Mouse (Mus musculus): ENCODE measurements around the gene Rnf141. TPM values are rescaled to one million over a fixed set of nuclear protein-coding genes. Genes with fewer than 3 reads are reported as not detected.

Gene Rnf141
- polyA plus RNA-seq, 1 experiment from 2014 or later, result 21.4 TPM

DNA sequence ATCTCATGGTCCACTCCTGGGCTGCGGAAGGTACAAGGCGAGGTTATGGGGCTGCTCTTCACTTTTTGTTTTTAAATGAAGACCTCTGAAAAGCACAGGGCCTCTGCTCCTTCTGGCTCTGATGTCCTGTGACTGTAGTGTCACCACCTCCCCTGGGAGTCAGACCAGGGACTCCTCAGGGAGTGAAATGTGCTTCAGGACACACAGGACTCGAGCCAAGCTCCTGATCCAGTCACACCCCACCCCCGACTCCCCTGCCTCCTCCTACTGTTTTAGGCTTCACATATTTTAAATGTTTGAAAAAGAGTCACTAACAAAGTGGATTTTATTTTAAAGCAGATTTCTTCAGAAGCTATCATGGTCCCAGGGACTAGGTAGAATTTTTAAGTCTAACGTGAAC, 32.7 kb downstream of the Rnf141 start:
- no peak for ATAC-seq (ENCODE audit: insufficient number of reproducible peaks, low FRiP score, low TSS enrichment, low read depth)
- Histone ChIP-seq H3K4me3 (replicated peaks) (no peak overlapping the region), H3K9ac (no peak overlapping the region), H3K4me1 (peaks cover 24% of the 10 kb centered on the region), H3K9me3 (replicated peaks) (no peaks in the 10 kb centered on the region), H3K27me3 (no peaks in the 10 kb centered on the region), H3K36me3 (0 out of 2 replicates have a peak, but pooled peaks cover 3% of the 10 kb centered on the region), H3K27ac (replicated peaks) (no peak overlapping the region), H3K4me2 (replicated peaks) (no peak overlapping the region)
- WGBS, result 75% methylated on average over 5 of the region's 5 CpGs

DNA sequence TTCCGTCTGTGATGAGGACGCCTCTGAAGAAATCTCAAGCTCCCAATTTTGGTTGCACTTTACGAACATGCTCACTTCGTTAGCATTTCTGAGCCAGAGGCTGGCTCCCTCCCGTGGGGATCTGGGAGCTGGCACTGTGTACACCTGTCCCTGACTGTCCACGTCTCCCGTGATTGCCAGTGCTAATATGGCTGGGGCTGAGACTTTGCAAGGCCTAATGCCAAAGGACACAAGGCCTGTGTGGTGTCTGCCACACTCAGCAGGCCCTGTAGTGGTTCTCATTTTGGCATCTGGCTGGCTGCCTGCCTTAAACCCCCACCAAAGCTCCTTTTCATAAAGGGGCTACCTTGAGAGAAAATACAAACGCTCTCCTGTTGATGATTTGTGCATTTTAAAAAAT, 33.3 kb downstream of the Rnf141 start:
- ATAC-seq (ENCODE audit: insufficient number of reproducible peaks, low FRiP score, low TSS enrichment, low read depth), result no peak
- Histone ChIP-seq H3K27ac (replicated peaks) (no peak overlapping the region), H3K36me3 (0 out of 2 replicates have a peak, but pooled peaks cover 3% of the 10 kb centered on the region), H3K9ac (no peak overlapping the region), H3K4me2 (replicated peaks) (no peak overlapping the region), H3K4me1 (peaks cover 23% of the 10 kb centered on the region), H3K9me3 (replicated peaks) (no peaks in the 10 kb centered on the region), H3K4me3 (replicated peaks) (no peak overlapping the region), H3K27me3 (no peaks in the 10 kb centered on the region)
- WGBS, result 77% methylated on average over 8 of the region's 8 CpGs

DNA sequence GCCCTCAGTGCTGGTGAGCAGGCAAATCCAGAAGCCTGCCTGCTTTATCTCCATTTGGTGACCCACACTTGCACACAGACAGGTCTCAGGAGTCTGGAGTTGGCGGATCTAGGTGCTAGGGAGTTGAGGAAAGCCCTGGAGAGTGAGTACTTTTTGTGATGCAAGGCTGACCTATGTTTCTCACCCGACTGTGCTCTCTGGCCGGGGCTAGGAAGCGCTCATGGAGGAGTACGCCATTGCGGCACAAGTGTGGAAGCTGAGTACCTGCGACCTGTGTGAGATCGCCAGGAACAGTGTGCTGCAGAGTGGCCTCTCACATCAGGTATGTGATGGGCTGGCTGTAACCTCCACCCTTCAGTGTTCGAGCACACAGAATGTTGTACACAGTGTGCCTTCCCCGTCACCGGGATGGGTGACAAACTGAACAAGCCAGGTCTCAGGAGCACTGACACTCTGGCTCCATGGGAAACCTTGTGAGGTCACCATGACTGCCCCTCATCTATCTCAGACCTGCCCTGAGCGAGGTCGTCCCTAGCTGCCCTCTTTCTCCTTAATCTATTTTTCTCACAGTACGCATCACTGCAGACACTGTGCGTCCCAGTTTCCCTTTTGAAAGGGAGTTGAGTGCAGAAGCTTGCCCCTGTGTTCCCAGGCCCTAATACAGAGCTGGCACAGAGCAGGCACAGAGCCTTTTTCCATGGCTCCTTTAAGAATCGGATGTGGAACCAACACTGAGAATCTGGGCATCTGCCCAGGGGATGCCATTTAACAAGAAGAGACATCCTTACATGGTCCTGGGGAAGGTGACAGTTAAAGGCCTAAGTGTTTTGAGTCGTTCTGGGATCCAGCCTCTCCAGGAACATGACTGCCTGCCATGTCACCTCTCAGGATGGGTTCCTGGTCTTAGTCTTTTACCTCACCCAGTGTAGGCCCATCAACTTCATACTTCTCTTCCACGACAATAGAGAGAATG, 34.4 kb downstream of the Rnf141 start:
- 85% methylated on average over 18 of the region's 18 CpGs for WGBS
- Histone ChIP-seq H3K36me3 (0 out of 2 replicates have a peak, but pooled peaks cover 3% of the 10 kb centered on the region), H3K4me1 (peaks cover 18% of the 10 kb centered on the region), H3K27ac (replicated peaks) (peak overlapping the region; percentile 78), H3K9ac (no peak overlapping the region), H3K4me2 (replicated peaks) (no peak overlapping the region), H3K4me3 (replicated peaks) (no peak overlapping the region), H3K27me3 (no peaks in the 10 kb centered on the region), H3K9me3 (replicated peaks) (no peaks in the 10 kb centered on the region)
- 0 out of 2 replicates have a peak, but pooled peaks have one; percentile 31 for ATAC-seq (ENCODE audit: insufficient number of reproducible peaks, low FRiP score, low TSS enrichment, low read depth)

DNA sequence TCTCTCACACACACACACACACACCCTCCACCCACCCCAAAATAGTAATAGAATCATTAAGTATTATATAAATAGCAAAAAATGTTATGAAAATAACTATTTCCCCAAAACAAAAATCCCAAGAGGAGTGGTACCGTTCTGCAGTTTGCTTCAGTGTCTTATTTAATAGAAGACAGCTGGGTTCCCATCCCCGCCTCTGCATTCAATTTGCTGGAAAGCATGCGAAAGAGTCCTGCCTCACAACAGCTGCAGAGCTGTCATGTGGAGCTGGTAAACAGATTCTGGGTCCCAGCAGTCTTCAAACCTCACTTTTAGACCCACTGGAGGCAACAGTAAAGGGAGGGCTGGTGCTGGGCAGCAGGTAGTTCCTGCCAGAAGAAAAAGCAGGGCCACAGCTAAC, 35.3 kb downstream of the Rnf141 start:
- H3K36me3 ChIP-seq, result 0 out of 2 replicates have a peak, but pooled peaks cover 3% of the 10 kb centered on the region
- peak overlapping the region; percentile 78 for H3K27ac ChIP-seq (replicated peaks)
- no peaks in the 10 kb centered on the region for H3K27me3 ChIP-seq
- H3K9me3 ChIP-seq (replicated peaks), result no peaks in the 10 kb centered on the region
- WGBS, result 18% methylated on average over 3 of the region's 3 CpGs
- no peak overlapping the region for H3K4me2 ChIP-seq (replicated peaks)
- ATAC-seq (ENCODE audit: insufficient number of reproducible peaks, low FRiP score, low TSS enrichment, low read depth), result peak; percentile 73
- no peak overlapping the region for H3K4me3 ChIP-seq (replicated peaks)
- H3K9ac ChIP-seq, result no peak overlapping the region
- peaks cover 18% of the 10 kb centered on the region for H3K4me1 ChIP-seq

DNA sequence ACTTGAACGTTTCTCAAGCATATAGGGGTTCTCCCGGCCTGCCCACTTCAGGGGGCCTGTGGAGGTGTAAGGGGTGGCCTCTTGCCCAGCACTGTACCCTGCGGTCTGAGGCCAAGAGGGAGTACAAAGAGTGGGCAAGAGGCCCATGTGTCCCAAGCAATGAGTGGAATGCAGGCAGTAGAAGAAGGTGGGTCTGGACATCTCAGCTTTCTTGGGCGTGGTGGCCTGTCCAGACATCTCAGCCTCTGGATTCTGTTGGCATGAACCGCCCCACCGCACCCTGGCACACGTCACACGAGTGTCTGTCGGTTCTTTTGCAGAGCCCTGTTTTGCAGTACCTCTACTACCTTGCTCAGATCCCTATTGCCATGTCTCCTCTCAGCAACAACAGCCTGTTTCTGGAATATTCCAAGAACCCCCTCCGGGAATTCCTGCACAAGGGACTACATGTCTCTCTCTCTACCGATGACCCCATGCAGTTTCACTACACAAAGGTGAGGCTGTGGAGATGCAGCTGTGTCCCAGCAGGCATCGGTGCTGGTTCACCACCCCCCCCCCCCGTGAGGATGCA, 36.7 kb downstream of the Rnf141 start:
- ATAC-seq (ENCODE audit: insufficient number of reproducible peaks, low FRiP score, low TSS enrichment, low read depth), result no peak
- peaks cover 18% of the 10 kb centered on the region for H3K4me1 ChIP-seq
- 87% methylated on average over 13 of the region's 13 CpGs for WGBS
- H3K9me3 ChIP-seq (replicated peaks), result no peaks in the 10 kb centered on the region
- no peak overlapping the region for H3K9ac ChIP-seq
- 0 out of 2 replicates have a peak, but pooled peaks cover 3% of the 10 kb centered on the region for H3K36me3 ChIP-seq
- H3K4me2 ChIP-seq (replicated peaks), result no peak overlapping the region
- no peaks in the 10 kb centered on the region for H3K27me3 ChIP-seq
- H3K27ac ChIP-seq (replicated peaks), result no peak overlapping the region
- H3K4me3 ChIP-seq (replicated peaks), result no peak overlapping the region

DNA sequence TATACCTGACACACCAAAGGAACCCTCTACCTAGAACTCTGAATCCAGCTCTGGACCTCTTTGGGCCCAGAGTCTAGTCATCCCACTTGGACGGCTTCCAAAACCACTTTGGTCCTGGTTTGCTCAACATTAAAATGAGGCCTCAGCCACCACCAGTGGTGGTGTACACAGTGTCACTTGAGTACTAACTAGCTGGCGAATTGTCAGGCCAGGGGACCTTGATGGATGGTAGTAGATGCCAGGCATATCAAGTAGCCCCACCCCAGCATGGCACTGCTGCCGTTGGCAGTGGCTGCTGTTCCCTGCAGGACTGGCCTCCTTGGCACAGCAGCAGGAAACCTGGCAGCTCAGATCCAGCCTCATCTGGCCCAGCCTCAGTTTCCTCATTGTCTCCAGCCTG, 40.0 kb downstream of the Rnf141 start:
- Histone ChIP-seq H3K27ac (replicated peaks) (no peak overlapping the region), H3K4me1 (peaks cover 9% of the 10 kb centered on the region), H3K9me3 (replicated peaks) (no peaks in the 10 kb centered on the region), H3K4me3 (replicated peaks) (no peak overlapping the region), H3K27me3 (no peaks in the 10 kb centered on the region), H3K9ac (no peak overlapping the region), H3K36me3 (no peaks in the 10 kb centered on the region), H3K4me2 (replicated peaks) (no peak overlapping the region)
- WGBS, result 61% methylated on average over 3 of the region's 3 CpGs
- no peak for ATAC-seq (ENCODE audit: insufficient number of reproducible peaks, low FRiP score, low TSS enrichment, low read depth)

DNA sequence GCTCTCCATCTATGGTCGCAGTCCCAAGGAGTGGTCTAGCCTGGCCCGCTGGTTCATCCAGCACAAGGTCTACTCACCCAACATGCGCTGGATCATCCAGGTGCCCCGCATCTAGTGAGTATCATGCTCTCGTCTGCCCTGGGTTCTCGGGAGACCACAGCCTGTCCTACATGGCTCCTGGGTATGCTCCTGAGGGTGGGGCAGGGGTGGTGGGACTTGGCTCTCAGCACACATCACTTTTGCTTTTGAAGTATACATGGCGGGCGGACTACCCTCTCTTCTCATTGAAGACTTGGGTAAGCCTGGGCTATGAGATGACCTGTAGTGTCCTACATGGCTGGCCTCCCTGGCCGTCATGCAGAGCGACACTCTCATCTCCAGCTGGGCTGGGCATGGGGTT, 41.1 kb downstream of the Rnf141 start:
- Histone ChIP-seq H3K27ac (replicated peaks) (no peak overlapping the region), H3K27me3 (no peaks in the 10 kb centered on the region), H3K4me1 (0 out of 2 replicates have a peak, but pooled peaks cover 11% of the 10 kb centered on the region), H3K4me2 (replicated peaks) (no peak overlapping the region), H3K9ac (no peak overlapping the region), H3K36me3 (no peaks in the 10 kb centered on the region), H3K4me3 (replicated peaks) (no peak overlapping the region), H3K9me3 (replicated peaks) (no peaks in the 10 kb centered on the region)
- no peak for ATAC-seq (ENCODE audit: insufficient number of reproducible peaks, low FRiP score, low TSS enrichment, low read depth)
- 95% methylated on average over 10 of the region's 10 CpGs for WGBS

DNA sequence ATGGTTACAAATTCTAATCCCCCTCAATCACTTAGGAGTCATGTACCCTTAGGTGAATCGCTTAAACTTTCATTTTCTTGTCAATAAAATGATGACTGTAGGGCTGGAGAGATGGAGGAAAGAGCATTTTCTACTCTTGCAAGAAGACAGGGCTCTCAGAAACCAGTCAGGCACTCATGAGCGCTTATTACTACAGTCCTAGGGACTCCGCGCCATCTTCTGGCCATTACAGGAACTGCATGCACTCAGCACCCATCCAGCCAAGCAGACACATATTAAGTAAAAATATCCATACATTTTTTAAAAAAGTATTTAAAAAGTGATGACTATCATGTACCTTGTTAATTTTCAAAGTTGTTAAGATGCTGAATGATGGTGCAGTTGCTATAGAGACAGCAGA, 43.2 kb downstream of the Rnf141 start:
- Histone ChIP-seq H3K9ac (no peak overlapping the region), H3K9me3 (replicated peaks) (no peaks in the 10 kb centered on the region), H3K4me1 (peaks cover 17% of the 10 kb centered on the region; the same call in 1 of the 2 replicates), H3K4me3 (replicated peaks) (no peak overlapping the region), H3K27ac (replicated peaks) (no peak overlapping the region), H3K27me3 (no peaks in the 10 kb centered on the region), H3K36me3 (no peaks in the 10 kb centered on the region), H3K4me2 (replicated peaks) (no peak overlapping the region)
- ATAC-seq (ENCODE audit: insufficient number of reproducible peaks, low FRiP score, low TSS enrichment, low read depth), result no peak
- WGBS, result 2% methylated on average over 4 of the region's 4 CpGs

DNA sequence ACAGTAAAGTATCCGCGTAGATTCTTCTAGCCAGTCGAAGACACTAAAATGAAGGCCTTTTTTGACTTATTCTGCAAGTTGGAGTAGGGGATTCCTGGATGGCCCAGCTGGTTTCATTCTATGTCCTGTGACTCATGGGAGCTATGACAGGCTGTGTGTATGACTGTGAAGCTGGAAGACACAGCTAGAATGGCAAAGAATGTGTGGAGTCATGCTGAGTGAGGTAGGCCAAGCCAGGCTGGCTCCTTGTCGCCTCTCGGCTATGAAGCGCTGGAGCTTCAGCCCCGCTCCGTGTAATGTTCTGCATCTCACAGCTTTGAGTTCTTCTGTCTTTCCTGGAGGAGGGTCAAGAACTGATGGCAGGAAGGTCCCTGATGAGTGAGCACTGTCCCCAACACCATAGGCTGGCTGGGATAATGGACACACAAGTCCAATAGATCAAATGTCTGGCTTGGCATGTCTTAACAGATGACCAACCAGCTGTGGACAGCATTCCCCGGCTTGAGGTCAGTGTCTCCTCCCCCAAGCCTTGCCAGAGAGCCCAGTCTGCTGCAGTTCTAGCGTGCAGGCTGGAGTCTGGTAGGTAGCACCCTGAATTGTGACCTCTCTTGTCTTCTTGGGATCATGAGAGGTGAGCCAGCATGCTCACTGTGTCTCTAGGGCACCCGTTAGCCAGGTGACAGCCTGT, 46.4 kb downstream of the Rnf141 start:
- no peak overlapping the region for H3K9ac ChIP-seq
- H3K4me3 ChIP-seq (replicated peaks), result no peak overlapping the region
- ATAC-seq (ENCODE audit: insufficient number of reproducible peaks, low FRiP score, low TSS enrichment, low read depth), result no peak
- no peaks in the 10 kb centered on the region for H3K9me3 ChIP-seq (replicated peaks)
- H3K4me1 ChIP-seq, result peaks cover 22% of the 10 kb centered on the region; the same call in 1 of the 2 replicates
- H3K27me3 ChIP-seq, result no peaks in the 10 kb centered on the region
- no peak overlapping the region for H3K27ac ChIP-seq (replicated peaks)
- H3K4me2 ChIP-seq (replicated peaks), result no peak overlapping the region
- H3K36me3 ChIP-seq, result no peaks in the 10 kb centered on the region
- 81% methylated on average over 11 of the region's 11 CpGs for WGBS

DNA sequence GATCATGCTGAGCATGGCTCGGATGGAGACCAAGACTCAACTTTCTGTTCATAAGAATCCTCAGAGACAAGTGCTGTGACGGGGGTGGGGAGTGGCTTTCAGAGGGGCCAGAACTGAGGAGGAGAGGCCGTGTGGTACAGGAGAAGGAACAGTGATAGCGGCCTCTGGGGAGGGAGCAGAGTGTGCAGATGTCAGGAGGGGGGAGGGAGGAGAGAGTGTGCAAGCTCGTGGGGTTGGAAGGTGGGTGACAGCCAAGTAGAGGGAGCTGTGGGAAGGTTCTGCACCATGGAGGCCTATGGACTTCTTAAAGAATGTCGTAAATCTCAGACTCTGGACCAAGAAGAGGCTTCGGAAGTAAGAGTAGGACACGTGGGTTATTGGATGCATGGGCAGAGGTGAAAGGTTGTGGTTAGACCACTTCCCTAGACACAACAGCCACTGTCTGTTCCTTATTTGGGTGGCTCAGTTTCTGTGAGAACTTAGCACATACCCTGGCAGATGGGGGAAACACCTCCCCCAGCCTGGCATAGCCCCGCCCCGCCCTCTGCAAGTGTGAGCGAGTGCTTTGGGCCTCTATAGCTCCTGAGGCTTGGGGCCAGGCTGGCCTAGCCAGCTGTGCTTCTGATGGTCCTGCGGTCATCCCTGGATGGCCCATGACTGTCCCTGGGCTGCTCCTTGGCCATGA, 47.7 kb downstream of the Rnf141 start:
- H3K4me2 ChIP-seq (replicated peaks), result no peak overlapping the region
- no peak overlapping the region for H3K9ac ChIP-seq
- H3K36me3 ChIP-seq, result no peaks in the 10 kb centered on the region
- 61% methylated on average over 12 of the region's 12 CpGs for WGBS
- no peaks in the 10 kb centered on the region for H3K9me3 ChIP-seq (replicated peaks)
- H3K27me3 ChIP-seq, result no peaks in the 10 kb centered on the region
- H3K27ac ChIP-seq (replicated peaks), result no peak overlapping the region
- H3K4me3 ChIP-seq (replicated peaks), result no peak overlapping the region
- no peak for ATAC-seq (ENCODE audit: insufficient number of reproducible peaks, low FRiP score, low TSS enrichment, low read depth)
- H3K4me1 ChIP-seq, result peaks cover 22% of the 10 kb centered on the region; the same call in 1 of the 2 replicates
